Mouse (Mus musculus): Measurements from ENCODE around the gene Washc1. TPM values are rescaled to one million over a fixed set of nuclear protein-coding genes. Genes with fewer than 3 reads are reported as not detected.

The Washc1 gene
- polyA plus RNA-seq, 1 experiment from 2014 or later: 30.8 TPM

DNA sequence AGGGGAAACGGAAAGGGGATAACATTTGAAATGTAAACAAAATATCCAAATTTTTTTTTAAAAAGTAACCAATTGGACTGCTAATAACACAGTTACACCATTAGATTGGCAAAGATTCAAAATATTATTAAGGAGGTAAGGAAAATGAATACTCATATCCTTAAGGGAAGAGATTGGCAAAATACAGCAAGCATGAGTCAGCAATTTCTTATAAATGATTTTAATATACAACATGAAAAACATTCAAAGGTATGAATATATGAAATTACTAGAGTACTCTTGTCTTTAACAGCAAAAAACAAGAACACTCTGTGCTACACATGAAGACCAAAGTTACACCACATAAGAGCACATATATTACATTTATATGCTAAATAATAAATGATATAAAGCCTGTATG lies 26.3 kb upstream of the Washc1 start:
- Histone ChIP-seq H3K4me3 (ENCODE audit: low read depth, low read length) (no peak overlapping the region), H3K9me3 (ENCODE audit: control insufficient read depth, low read length) (no peaks in the 10 kb centered on the region), H3K27ac (ENCODE audit: low read depth, low read length) (no peak overlapping the region), H3K4me2 (no peak overlapping the region), H3K36me3 (ENCODE audit: control insufficient read depth, insufficient read depth, low read length) (peaks cover 3% of the 10 kb centered on the region; the same call in 1 of the 2 replicates), H3K4me1 (ENCODE audit: control insufficient read depth, insufficient read depth, low read length) (no peaks in the 10 kb centered on the region), H3K27me3 (ENCODE audit: control insufficient read depth, insufficient read depth, low read length) (no peaks in the 10 kb centered on the region), H3K9ac (ENCODE audit: low read length) (no peak overlapping the region)
- no peak for ATAC-seq (ENCODE audit: low FRiP score)
- WGBS: 96% methylated on average over 1 of the region's 1 CpGs
- DNase-seq (ENCODE audit: low spot score, missing footprints): no peak

DNA sequence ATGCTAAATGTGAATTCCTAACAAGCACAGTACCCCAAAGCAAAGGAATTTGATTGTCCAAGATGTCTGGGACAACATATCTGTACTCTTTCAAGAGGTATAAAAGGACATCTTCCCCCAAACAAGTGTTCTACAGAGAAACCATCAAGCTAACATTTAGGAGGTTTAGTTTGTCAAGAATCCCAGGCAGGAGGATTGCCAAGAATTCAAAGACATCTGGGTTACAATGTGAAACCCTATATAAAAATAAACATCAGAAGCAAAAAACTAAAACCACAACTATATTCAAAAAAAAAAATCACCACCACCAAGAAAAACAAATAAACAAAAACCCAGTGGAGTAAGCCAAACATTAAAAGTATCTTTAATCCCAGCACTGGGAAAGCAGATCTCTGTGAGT lies 21.1 kb upstream of the Washc1 start:
- Histone ChIP-seq H3K27ac (ENCODE audit: low read depth, low read length) (no peak overlapping the region), H3K9me3 (ENCODE audit: control insufficient read depth, low read length) (no peaks in the 10 kb centered on the region), H3K4me3 (ENCODE audit: low read depth, low read length) (no peak overlapping the region), H3K9ac (ENCODE audit: low read length) (no peak overlapping the region), H3K36me3 (ENCODE audit: control insufficient read depth, insufficient read depth, low read length) (peaks cover 3% of the 10 kb centered on the region; the same call in 1 of the 2 replicates), H3K4me2 (no peak overlapping the region), H3K27me3 (ENCODE audit: control insufficient read depth, insufficient read depth, low read length) (no peaks in the 10 kb centered on the region), H3K4me1 (ENCODE audit: control insufficient read depth, insufficient read depth, low read length) (no peaks in the 10 kb centered on the region)
- no peak for ATAC-seq (ENCODE audit: low FRiP score)
- peak; percentile 64 for DNase-seq (ENCODE audit: low spot score, missing footprints)

DNA sequence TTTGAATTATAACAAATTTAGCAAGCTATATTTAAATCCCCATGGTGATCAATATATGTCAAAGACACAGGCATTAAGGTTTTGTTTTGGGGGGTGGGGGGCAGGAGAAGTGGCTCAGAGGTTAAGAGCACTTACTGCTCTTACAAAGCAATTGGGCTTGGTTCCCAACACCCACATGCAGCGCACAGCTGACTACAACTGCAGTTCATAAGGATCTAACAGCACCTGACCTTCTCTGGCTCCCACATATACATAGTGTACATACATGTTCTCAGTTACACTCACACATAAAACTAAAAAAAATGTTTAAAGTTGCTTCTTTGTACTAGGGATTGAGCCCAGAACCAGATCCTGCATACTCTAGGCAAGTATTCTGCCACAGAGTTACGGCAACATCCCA lies 20.0 kb upstream of the Washc1 start:
- Histone ChIP-seq H3K4me2 (no peak overlapping the region), H3K27me3 (ENCODE audit: control insufficient read depth, insufficient read depth, low read length) (no peaks in the 10 kb centered on the region), H3K9me3 (ENCODE audit: control insufficient read depth, low read length) (no peaks in the 10 kb centered on the region), H3K4me1 (ENCODE audit: control insufficient read depth, insufficient read depth, low read length) (no peaks in the 10 kb centered on the region), H3K36me3 (ENCODE audit: control insufficient read depth, insufficient read depth, low read length) (peaks cover 3% of the 10 kb centered on the region; the same call in 1 of the 2 replicates), H3K27ac (ENCODE audit: low read depth, low read length) (no peak overlapping the region), H3K9ac (ENCODE audit: low read length) (no peak overlapping the region), H3K4me3 (ENCODE audit: low read depth, low read length) (no peak overlapping the region)
- WGBS: 95% methylated on average over 2 of the region's 2 CpGs
- no peak for ATAC-seq (ENCODE audit: low FRiP score)
- DNase-seq (ENCODE audit: low spot score, missing footprints): peak; percentile 41

DNA sequence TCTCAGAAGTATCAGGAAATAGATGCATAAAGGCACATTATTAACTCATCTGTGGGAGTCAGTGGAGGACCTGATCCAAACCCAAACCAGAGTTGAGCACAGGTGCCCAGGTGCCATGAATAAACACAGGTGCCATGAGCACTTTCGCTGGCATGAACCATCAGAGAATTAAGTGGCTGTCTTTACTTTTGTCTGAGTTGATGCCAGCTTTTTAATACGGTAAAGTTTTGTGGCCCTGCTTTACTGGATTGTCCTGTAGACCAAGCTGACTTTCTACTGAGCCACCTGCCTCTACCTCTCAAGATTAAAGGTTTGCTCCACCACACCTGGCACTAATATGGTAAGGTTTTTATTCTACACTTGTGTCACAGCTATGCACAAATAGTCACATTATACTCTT lies 19.3 kb upstream of the Washc1 start:
- H3K36me3 ChIP-seq (ENCODE audit: control insufficient read depth, insufficient read depth, low read length): peaks cover 2% of the 10 kb centered on the region; the same call in 1 of the 2 replicates
- DNase-seq (ENCODE audit: low spot score, missing footprints) (peak; percentile 12), ATAC-seq (ENCODE audit: low FRiP score) (no peak)
- WGBS: 93% methylated on average over 2 of the region's 2 CpGs
- H3K27me3 ChIP-seq (ENCODE audit: control insufficient read depth, insufficient read depth, low read length): no peaks in the 10 kb centered on the region
- H3K27ac ChIP-seq (ENCODE audit: low read depth, low read length): no peak overlapping the region
- H3K4me2 ChIP-seq: no peak overlapping the region
- H3K9ac ChIP-seq (ENCODE audit: low read length): no peak overlapping the region
- H3K4me3 ChIP-seq (ENCODE audit: low read depth, low read length): no peak overlapping the region
- H3K4me1 ChIP-seq (ENCODE audit: control insufficient read depth, insufficient read depth, low read length): no peaks in the 10 kb centered on the region
- no peaks in the 10 kb centered on the region for H3K9me3 ChIP-seq (ENCODE audit: control insufficient read depth, low read length)

DNA sequence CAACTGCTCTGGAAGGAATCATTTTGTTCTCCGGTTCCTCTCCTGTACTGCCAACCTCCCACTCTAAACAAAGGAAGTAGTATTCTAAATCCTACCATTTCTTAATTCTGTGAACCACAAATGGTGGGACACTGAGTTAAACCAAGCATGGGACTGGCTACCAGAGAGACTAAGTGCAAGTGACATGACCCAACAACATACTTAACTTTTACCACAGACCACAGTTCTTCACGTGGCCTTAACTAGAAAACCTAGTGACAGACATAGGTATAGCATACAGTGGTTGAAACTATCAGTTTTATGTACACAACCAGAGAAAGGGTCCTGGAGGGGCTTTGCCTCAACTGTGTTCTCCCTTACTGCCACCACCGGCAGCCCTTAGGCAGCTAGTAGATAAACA lies 18.7 kb upstream of the Washc1 start:
- H3K27ac ChIP-seq (ENCODE audit: low read depth, low read length): no peak overlapping the region
- WGBS: 96% methylated on average over 3 of the region's 3 CpGs
- H3K4me1 ChIP-seq (ENCODE audit: control insufficient read depth, insufficient read depth, low read length): no peaks in the 10 kb centered on the region
- ATAC-seq (ENCODE audit: low FRiP score) (no peak), DNase-seq (ENCODE audit: low spot score, missing footprints) (no peak)
- no peaks in the 10 kb centered on the region for H3K36me3 ChIP-seq (ENCODE audit: control insufficient read depth, insufficient read depth, low read length)
- no peak overlapping the region for H3K4me2 ChIP-seq
- no peak overlapping the region for H3K9ac ChIP-seq (ENCODE audit: low read length)
- no peak overlapping the region for H3K4me3 ChIP-seq (ENCODE audit: low read depth, low read length)
- no peaks in the 10 kb centered on the region for H3K9me3 ChIP-seq (ENCODE audit: control insufficient read depth, low read length)
- no peaks in the 10 kb centered on the region for H3K27me3 ChIP-seq (ENCODE audit: control insufficient read depth, insufficient read depth, low read length)

DNA sequence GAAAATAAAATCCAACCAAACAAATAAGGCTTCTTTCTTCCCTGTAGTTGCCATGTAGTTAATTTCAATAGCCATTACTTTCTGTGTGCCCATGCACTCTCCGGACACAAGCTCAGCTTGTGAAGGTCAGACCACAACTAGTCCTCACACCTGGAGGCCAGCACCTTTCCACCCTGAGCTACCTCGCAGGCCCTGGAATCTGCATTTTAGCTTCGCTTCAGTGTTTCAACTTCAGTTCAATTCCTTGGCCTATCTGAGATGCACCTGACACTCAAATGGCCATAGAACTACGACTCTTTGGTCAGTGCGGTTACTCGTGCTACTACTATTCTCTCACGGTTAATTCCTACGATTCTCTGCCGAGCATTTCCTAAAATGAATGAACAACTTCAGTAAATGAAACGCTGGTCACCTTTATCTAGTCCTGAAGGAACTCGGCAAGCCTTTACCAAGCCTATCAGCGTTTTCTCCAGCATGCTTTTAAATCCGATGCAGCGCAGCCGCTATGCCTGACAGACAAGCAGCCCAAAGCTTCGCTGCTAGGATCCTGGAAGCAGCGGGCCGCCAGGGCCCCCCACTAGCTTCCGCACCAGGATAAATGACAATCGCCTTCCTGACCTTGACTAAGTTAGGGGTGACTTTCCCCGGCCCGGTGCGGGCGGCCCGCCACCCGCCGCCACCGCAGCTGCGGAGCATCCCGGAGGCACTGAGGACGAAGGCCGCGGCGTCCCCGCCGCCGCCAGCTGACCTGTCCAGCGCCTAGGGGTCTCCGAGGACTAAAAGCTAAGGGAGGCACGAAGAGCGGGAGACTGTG lies 10.6 kb upstream of the Washc1 start:
- no peaks in the 10 kb centered on the region for H3K9me3 ChIP-seq (ENCODE audit: control insufficient read depth, low read length)
- H3K9ac ChIP-seq (ENCODE audit: low read length): peak overlapping the region; percentile 97
- peak overlapping the region; percentile 85 for H3K27ac ChIP-seq (ENCODE audit: low read depth, low read length)
- WGBS: under 1% methylated on average over 41 of the region's 41 CpGs
- no peaks in the 10 kb centered on the region for H3K36me3 ChIP-seq (ENCODE audit: control insufficient read depth, insufficient read depth, low read length)
- no peaks in the 10 kb centered on the region for H3K27me3 ChIP-seq (ENCODE audit: control insufficient read depth, insufficient read depth, low read length)
- peak overlapping the region; percentile 89 for H3K4me2 ChIP-seq
- peak overlapping the region; percentile 91 for H3K4me3 ChIP-seq (ENCODE audit: low read depth, low read length)
- ATAC-seq (ENCODE audit: low FRiP score) (no peak), DNase-seq (ENCODE audit: low spot score, missing footprints) (peak; percentile 85)
- peaks cover 7% of the 10 kb centered on the region; the same call in 1 of the 2 replicates for H3K4me1 ChIP-seq (ENCODE audit: control insufficient read depth, insufficient read depth, low read length)

DNA sequence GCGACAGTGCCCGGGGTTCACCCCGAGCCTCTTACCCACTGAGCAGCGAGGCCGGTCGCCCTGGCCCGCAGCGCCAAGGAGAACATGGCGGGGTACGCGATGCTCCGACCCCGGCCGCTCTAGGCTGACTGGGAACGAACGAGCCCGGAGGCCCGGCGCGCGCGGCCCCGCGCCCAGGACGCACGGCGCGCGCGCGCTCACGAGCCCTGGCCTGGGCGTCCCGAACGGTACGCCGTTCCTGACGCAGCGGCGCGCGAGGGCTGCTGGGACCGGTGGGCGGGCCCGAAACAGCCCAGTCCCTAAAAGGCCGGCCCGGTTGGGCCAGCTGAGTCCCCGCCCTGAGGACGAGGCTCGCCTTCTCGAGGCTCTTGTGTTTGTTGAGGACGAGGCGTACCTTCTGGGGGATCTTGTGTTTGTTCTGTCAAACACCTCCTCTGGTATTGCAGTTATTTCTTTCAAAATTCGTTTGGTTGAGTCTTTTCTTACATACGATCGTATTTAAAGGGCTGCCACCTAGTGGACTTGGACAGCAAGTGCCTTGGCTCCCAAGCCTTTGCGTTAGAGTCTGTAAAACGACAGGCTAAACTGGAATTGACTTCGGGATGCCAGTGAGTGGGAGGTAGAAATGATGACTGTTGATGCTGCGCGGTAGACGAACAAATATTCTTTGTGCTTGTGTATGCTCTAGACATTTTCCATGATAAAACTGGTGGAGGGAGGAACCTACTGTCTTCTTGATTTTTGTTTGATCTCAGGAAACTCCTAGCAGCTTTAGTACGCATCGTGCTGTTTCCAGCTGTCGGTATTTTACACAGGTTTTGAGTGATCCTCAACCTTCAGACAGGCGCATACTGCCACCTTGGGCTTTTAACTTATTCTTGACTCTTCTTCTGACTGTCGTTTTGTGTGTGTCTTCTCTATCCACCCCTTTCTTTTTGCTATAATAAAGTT lies 9.7 kb upstream of the Washc1 start, which contains the start of gene Ndufv2:
Ndufv2 (minus strand) TSS at position 180 of the 951 bp plus-strand sequence.
- H3K36me3 ChIP-seq (ENCODE audit: control insufficient read depth, insufficient read depth, low read length): no peaks in the 10 kb centered on the region
- H3K4me3 ChIP-seq (ENCODE audit: low read depth, low read length): peak within 1 kb of the TSS; percentile 91
- no peaks in the 10 kb centered on the region for H3K27me3 ChIP-seq (ENCODE audit: control insufficient read depth, insufficient read depth, low read length)
- peak; percentile 100 for DNase-seq (ENCODE audit: low spot score, missing footprints)
- peaks cover 7% of the 10 kb centered on the region; the same call in 1 of the 2 replicates for H3K4me1 ChIP-seq (ENCODE audit: control insufficient read depth, insufficient read depth, low read length)
- peak within 1 kb of the TSS; percentile 97 for H3K9ac ChIP-seq (ENCODE audit: low read length)
- WGBS: 1% methylated on average over 67 of the region's 67 CpGs
- peak; percentile 99 for ATAC-seq (ENCODE audit: low FRiP score)
- H3K9me3 ChIP-seq (ENCODE audit: control insufficient read depth, low read length): no peaks in the 10 kb centered on the region
- peak within 1 kb of the TSS; percentile 86 for H3K27ac ChIP-seq (ENCODE audit: low read depth, low read length)
- peak within 1 kb of the TSS; percentile 89 for H3K4me2 ChIP-seq

DNA sequence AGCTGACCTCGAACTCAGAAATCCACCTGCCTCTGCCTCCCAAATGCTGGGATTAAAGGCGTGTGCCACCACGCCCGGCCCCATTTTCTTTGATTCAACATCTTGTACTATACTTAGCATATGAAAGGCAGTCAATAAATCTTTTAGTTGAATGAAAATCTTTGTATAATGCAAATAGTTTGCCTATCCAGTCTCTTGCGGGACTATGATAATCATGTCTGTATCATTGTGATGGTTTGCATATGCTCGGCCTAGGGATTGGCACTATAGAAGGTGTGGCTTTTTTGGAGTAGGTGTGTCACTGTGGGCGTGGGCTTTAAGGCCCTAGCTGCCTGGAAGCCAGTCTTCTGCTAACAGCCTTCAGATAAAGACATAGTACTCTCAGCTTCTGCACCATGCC lies 7.3 kb upstream of the Washc1 start:
- no peak for DNase-seq (ENCODE audit: low spot score, missing footprints)
- H3K4me1 ChIP-seq (ENCODE audit: control insufficient read depth, insufficient read depth, low read length): peaks cover 7% of the 10 kb centered on the region; the same call in 1 of the 2 replicates
- H3K4me2 ChIP-seq: no peak overlapping the region
- no peaks in the 10 kb centered on the region for H3K27me3 ChIP-seq (ENCODE audit: control insufficient read depth, insufficient read depth, low read length)
- H3K36me3 ChIP-seq (ENCODE audit: control insufficient read depth, insufficient read depth, low read length): no peaks in the 10 kb centered on the region
- no peaks in the 10 kb centered on the region for H3K9me3 ChIP-seq (ENCODE audit: control insufficient read depth, low read length)
- ATAC-seq (ENCODE audit: low FRiP score): no peak
- no peak overlapping the region for H3K27ac ChIP-seq (ENCODE audit: low read depth, low read length)
- no peak overlapping the region for H3K9ac ChIP-seq (ENCODE audit: low read length)
- H3K4me3 ChIP-seq (ENCODE audit: low read depth, low read length): no peak overlapping the region
- 86% methylated on average over 7 of the region's 7 CpGs for WGBS

Measured in midbrain, embryonic 11.5 days (tissue).